Mouse (Mus musculus) urinary bladder, adult 18-20 months (tissue): ENCODE measurements around the gene Mapk9.
"Not testable (repeated sequence)": the region's sequence is repeated elsewhere in the genome, so short reads cannot be mapped to it uniquely, and the experiment has no call there.

Experiments
- DNase-seq, 2 experiments: peaks; one replicate each; pipeline ENCODE4 v3.0.0; 2022; ENCODE audit warnings: low spot score in 2 of 2, mixed read lengths in 2 of 2

Gene Mapk9

GRCm38 (mm10) chr11:49846401-49847070, at the start of gene Mapk9:
TSS of gene Mapk9 (plus strand) at chr11:49846751.
- peak; percentile 95 to 97 for DNase-seq

DNA sequence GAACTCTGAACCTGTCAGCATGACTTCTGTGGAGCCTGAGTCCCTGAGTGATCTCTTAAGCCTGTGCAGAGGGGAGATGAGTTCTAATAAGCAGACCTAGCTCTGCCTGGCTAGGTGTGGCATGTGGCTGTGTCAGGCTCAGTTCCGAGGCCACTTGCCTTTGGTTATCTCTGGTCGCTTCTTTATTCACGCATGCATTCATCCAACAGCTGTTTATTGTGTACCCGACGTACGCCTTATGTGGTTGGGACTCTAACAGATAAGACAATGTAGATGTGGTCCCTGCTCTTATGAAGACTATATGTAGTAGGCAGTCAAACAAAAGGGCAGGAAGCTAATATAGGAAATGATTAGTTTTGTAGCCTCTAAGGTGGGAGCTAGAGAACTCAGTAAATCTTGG, 47.6 kb upstream of the Mapk9 start:
- DNase-seq: no peak

DNA sequence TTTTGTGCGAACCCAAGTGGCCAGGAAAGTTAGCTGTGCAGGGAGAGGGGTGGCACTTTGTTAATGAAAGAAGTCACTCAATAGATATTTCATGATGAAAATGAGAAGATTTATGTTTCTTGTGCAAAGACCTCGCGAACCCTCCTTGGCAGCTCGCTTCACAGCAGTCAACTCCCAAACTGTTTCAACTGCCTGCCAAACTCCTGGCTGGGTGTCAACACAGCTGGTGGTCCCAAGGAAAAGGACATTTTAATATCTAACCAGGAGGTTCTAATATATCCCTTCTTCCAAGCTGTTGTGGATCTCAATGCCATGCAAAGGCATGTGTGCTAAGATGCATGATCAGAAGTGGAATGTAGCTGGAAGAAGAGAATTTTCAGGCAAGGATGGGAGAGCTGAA, 45.0 kb upstream of the Mapk9 start:
- DNase-seq: no peak

DNA sequence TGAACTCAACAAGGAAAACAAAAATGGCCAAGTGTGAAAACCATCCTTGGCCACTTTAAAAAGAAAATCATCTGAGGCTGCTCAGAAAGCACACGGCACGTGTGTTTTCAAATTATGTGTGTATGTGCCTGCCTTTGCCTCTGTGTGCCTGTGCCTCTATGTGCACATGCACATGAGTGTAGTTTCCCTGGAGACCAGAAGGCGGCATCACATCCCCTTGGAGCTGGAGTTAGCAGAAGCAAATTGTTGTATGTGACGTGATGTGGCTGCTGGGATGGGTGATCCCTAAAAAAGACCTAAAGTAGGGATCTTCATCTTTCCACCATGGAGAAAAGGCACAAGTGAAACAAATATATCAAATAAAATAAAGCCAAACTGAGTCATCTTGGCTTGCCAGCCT, 42.8 kb upstream of the Mapk9 start:
- no peak for DNase-seq

DNA sequence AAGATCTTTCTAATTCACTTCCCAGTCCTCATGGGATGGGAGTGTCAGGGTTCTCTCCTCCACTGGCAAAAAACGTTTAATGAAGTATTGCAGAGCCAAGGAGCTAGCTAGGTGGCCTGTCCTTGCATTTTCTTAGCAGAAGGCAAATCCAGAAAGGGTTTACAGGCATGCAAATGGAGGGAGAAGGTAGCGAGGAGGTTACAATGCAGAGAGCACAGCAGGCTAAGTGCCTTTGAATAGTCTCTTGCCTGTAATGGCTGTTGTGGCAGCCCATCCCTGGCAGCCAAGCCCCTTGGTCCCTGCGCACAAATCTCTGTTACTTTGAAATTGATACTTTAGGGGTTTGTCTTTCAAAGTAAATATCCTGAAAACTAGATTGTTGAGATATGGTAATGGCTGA, 40.3 kb upstream of the Mapk9 start:
- DNase-seq: no peak

- DNase-seq: no peak
Observed at GRCm38 (mm10) chr11:49808946-49809345, 37.6 kb upstream of the Mapk9 start.

DNA sequence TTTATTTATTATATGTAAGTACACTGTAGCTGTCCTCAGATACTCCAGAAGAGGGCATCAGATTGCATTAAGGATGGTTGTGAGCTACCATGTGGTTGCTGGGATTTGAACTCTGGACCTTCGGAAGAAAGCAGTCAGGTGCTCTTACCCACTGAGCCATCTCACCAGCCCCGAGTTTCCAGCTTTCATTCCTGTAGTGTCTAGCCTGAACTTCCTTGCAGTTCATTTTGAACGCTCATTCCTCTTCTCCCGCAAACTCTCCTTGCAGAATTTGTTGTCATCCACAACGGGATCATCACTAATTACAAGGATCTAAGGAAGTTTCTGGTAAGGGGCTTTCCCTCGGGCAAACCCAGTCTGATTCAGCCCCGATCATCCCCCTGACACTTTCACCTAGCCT, 35.9 kb upstream of the Mapk9 start:
- DNase-seq: not testable (repeated sequence)

DNA sequence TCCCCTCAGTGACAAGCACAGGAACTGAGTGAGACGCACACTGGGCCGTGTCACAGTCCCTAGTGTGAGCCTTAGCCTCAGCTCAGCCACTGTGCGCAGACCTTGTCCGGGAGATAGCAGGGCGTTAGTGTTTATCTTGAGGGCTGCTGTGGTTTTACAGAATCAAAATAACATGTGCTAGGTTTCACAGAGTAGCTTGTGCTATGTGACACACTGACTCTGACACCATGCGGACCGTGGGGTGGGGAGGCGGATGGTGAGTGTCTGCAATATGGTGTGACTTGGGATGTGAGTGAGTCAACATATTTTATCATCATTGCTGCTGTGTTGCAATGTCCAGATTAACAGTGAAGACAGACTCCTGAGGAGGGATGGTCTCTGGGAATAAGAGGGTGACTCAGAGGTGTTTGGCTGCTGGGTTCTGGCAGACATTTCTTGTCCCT, 35.4 kb upstream of the Mapk9 start:
- DNase-seq: peak in 1 of 2 experiments; percentile 64

GRCm38 (mm10) chr11:49811879-49812278, 34.7 kb upstream of the Mapk9 start:
- DNase-seq: no peak

DNA sequence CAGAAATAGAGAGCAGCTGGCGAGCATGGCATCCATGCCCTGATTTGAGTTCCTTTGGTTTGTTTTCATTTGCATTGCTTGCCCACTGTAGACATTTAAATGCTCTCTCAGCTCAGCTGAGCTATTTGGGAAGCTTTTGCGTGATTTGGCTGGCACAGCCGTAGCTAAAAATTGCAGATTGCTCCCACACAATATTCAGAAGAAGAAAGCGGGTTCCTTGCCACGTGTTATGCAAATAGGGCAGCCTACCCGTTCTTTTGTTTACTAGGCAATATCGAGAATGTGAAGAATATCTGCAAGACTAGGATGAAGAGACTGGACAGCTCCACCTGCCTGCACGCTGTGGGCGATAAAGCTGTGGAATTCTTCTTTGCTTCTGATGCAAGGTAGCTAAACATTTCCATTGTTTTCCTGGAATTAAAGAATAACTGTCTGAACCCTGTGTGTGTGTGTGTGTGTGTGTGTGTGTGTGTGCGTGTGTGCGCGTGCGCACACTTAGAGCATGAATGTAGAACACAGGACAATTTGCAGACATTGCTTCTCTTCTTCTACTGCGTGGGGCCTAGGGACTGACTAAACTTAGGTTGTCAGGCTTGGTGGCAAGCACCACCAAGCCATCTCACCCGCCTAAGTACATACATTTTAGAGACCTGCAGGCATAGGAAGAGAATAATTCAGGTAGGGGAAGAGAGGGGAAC, 27.5 kb upstream of the Mapk9 start:
- no peak for DNase-seq

GRCm38 (mm10) chr11:49819676-49820075, 26.9 kb upstream of the Mapk9 start:
- DNase-seq: no peak

GRCm38 (mm10) chr11:49820928-49821327, 25.6 kb upstream of the Mapk9 start:
- no peak for DNase-seq

- no peak for DNase-seq
Observed at GRCm38 (mm10) chr11:49821546-49821945, 25.0 kb upstream of the Mapk9 start.

DNA sequence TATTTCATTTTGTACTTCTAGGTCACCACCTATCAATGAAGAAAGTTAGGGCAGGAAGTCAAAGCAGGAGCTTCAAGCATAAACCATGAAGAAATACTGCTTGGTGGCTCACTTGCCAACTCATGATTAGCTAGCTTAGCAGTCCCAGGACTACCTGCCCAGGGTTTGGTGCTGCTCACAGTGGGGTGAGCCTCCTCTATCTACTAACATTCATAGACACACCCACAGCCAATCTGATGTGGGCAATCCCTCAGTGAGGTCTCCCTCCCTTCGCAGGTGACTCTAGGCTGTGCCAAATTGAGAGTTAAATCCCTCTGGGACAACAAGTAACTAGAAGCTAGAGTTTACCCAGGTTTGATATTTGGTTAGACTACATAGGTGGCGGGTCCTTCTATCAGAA, 24.2 kb upstream of the Mapk9 start:
- DNase-seq: no peak

DNA sequence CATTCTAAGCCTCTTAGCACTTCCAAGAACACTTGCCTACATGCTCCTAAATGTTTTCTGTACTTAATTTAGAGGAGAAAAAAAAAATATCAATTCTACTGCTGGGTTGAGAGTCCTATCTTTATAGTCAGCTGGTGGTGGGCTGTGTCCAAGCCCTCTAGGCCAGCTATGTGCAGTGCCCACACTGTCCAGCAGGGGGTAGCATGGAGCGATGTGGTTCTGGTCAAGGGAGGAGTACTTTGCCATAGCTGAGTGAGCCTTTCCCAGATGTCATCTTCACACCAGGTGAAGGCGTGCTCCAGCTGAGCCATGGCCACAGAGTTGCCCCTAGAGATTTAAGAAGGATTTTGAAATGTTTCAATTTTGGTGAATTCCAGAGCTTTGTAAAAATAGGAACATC, 21.7 kb upstream of the Mapk9 start:
- peak; percentile 39 to 75 for DNase-seq

- no peak for DNase-seq
Observed at GRCm38 (mm10) chr11:49827243-49827642, 19.3 kb upstream of the Mapk9 start.

- no peak for DNase-seq
Observed at GRCm38 (mm10) chr11:49829176-49829745, 17.3 kb upstream of the Mapk9 start.

DNA sequence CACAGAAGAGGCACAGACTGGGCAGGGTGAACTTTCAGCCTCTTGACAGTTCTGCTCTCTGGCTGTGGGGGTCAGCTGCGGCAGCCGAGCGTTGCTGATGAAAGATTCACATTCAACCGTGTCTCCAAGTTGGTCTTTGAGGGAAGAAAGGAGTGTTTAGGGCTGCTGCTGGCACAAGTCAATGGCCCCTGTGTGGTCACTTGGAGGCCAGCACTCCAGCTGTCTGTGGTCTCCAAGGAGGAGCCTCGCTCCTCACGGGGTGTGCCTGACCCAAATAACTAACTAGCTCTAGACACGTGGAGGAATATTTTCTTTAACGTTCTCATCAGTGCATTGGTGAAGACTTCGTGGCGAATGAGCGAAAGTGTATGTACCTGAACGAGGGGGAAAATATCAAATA, 14.6 kb upstream of the Mapk9 start:
- no peak for DNase-seq

GRCm38 (mm10) chr11:49832962-49833361, 13.6 kb upstream of the Mapk9 start:
- DNase-seq: no peak

DNA sequence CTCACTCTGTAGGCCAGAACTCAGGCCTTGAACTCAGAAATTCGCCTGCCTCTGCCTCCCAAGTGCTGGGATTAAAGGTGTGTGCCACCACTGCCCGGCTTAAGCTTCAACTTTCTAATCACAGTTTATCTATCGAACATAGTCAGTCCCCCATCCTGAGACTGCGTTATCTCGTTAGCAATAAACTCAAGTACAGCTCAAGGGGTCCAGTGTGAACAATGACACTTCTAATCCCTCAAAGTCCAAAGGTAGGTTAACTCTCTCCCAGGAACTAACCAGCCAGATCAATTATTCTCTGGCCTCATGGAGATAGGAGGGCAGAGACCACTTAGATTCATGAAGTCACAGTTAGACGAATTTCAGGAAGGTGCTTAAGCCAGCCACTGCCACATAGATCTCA, 12.3 kb upstream of the Mapk9 start:
- no peak for DNase-seq

DNA sequence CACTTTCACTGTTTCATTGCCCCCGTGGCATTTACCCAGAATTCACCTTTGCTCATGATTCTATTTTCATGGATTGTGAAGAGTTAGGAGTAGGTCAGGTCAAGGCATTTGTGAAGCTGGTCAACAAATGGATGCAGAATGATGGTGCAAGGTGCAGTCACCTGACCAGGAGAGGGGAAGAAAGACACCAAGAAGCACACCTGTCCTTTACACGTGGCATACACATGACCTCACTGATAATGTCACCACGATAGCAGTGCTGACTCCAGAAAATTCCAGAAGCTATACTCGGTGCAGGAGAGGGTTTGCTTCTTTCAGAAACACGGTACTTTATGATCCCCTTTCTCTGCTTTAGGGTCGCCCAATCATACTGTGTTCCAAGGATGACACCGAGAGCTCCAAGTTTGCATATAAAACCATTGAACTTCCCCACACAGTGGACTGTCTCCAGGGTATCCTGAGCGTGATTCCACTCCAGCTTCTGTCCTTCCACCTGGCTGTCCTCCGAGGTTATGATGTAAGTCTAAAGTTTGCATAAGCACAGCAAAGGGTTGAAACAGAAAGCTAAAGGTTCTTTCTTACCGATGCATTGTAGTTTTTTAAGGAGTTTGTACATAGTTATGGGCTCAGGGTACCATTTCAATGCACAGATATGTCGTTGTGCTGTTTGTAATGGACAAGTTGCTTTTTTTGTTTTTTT, 11.1 kb upstream of the Mapk9 start:
- DNase-seq: no peak

- no peak for DNase-seq
Observed at GRCm38 (mm10) chr11:49837717-49838407, 8.7 kb upstream of the Mapk9 start.
